Mouse (Mus musculus): ENCODE data around the gene Xpa.

The Xpa gene

GRCm38 (mm10) chr4:46144323-46144722, 51.8 kb downstream of the Xpa start:
- DNase-seq (ENCODE audit: low spot score) = no peak

DNA sequence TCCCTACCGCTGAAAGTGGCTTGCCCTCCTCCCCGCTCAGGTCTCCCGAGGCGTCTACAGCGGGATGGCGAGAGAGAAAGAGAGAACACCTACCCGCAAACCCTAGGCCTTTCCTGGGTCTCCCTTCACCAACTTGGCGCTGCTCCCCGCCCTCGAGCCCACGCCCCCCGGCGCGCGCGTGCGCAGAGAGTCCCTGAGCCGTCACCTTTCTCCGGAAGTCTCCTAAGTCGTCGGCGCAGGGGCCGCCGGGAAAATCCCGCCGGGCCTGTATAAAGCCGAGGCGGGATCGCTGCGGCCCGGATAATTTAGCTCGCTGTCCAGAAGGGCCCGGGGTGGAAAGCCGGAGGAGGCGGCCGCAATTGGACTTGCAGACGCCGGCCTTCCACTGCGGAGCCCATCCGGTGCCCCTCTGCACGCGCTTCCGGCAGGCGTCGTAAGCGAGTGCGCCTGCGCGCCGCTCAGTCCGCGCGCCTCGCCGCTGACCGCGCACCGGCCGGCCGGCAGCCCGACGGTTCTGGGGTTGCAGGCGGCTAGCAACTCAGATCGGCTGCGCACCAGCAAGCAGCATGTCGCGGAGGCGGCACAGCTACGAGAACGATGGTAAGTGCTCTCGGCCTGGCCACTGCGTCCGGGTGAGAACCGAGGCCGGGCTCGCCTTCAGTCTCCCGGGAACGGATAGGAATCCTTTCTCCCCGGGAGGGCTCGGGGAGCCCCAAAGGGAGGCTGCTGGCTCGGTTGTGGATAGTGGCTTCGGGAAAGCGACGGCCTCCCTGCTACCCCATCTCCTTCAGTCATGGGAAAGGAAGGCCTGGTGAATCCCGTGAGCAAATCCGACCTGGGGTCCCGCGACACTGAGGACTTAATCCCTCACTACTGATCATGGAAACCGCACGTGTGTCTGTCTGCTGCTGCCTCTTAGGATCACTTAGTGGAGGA, 57.6 kb downstream of the Xpa start, which contains the start of the genes Ncbp1 and Tstd2:
Gene Ncbp1, plus strand, starts transcription at position 327 of the 936 bp plus-strand sequence.
Gene Tstd2, minus strand, starts transcription at position 408 of the 936 bp plus-strand sequence.
- DNase-seq (ENCODE audit: low spot score) = peak; percentile 87

GRCm38 (mm10) chr4:46137629-46138286, 58.4 kb downstream of the Xpa start:
- no peak for DNase-seq (ENCODE audit: low spot score)

- no peak for DNase-seq (ENCODE audit: low spot score)
Measured at GRCm38 (mm10) chr4:46131791-46132190, 64.3 kb downstream of the Xpa start.

GRCm38 (mm10) chr4:46130221-46130620, 65.9 kb downstream of the Xpa start:
- no peak for DNase-seq (ENCODE audit: low spot score)

GRCm38 (mm10) chr4:46129311-46130004, 66.7 kb downstream of the Xpa start:
- no peak for DNase-seq (ENCODE audit: low spot score)

DNA sequence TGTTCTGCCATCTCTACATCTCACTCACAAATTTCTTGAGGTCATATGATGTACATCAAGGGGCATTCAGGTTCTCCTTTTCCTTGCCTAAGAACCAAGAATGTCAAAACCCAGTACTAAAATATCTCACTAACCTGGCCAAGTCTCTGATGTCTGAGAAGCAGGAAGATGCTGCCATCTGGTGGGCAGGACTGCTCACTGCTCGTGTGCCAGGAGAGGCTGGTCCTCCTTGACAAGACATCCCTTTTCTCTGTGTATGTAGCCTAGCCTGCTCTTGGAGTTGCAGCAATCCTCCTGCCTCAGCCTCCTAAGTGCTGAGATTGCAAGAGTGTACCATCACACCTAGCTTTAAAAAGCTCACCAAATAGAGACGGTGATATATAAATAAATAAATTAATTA, 69.6 kb downstream of the Xpa start:
- peak; percentile 73 for DNase-seq (ENCODE audit: low spot score)

GRCm38 (mm10) chr4:46123358-46123757, 72.8 kb downstream of the Xpa start:
- no peak for DNase-seq (ENCODE audit: low spot score)

DNA sequence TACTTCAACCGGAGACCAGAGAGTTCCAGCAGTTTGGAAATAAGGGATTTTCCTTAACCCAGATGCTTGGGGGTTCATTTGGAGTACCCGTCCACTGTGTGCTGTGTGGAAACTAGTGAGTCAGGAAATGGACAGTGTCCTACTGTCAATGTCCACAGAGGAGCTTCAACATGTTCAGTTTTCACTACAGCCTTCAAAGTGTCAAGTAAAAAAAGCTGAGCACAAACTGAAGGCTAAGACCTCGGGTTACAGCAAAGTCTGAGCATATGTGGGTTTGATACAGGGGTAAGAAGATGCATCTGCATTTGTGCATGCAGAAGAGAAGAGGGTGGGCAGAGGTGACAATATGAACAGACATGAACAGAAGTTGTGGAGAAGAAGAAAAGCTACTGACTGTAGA, 75.3 kb downstream of the Xpa start:
- DNase-seq (ENCODE audit: low spot score) = no peak

DNA sequence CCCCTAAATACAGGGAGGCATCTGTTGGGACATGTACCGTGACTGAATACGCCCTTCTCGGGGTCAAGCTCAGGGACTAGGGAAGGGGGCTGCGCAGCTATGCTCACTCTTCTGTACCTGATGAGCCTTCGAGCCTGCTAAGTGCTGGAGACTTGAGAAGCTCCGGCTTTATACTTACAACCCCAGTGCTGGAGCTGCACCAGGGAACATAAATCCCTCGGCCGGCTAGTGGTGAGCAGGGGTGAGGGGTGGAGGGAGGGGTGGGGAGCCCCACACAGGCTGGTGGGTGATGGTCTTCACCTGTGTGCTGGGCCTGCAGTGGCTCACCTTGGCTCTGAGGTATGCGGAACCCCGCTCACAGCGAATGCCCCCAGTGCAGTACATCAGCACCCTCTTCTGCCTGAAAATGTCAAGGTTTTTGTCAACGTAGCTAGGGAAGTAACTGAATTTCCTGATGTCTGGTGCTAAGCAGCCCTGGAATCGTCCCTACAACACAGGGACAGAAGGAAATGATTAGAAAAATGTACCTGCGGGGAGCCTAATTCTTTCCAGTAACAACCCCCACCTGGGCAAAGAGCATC, 76.5 kb downstream of the Xpa start:
- no peak for DNase-seq (ENCODE audit: low spot score)

GRCm38 (mm10) chr4:46117536-46117935, 78.6 kb downstream of the Xpa start:
- DNase-seq (ENCODE audit: low spot score) = no peak

DNA sequence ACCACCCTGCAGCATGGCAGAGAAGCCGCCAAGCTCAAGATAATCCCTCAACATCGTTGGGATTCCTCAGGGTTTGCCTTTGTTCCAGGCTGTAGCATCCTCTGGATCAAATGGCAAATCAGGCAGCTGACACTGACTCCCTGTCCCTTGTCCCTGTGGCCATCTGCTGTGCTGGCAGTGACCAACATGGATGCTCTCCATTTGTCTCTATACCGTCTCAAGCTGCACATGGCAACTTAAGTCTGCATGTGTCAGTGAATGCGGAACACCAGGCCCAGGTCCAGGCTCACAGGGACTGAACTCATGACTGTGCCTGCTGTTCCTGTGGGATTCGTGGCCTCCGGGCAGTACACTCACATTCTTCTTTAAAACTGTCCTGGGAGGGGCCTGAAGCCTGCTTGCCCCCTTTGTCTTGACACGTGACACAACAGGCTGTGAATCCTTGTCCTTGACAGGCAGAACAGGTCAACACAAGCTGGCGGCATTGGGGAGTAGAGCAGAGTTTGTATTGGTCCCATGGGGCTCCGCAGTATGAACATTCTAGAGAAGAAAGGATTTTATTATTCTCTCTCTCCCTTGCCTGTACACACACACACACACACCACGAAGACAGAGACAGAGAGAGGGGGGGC, 79.5 kb downstream of the Xpa start:
- DNase-seq (ENCODE audit: low spot score) = no peak

DNA sequence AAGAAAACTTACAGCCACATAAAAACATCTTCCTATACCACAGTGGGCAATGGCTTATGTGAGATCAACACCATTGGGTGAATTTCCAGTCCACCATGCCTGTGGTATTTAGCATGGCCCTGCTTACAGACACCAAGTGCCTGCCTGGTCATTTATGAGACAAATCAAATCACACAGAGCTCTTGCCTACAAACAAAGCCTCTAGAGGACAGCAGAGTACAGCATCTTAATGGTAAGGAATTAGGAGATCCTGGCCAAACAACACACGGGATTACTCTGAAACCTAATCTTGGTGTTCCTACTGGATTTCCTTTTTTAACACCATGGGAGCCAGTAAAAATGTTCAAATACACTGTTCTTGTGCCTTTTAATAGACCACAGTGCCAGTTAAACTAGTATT, 80.8 kb downstream of the Xpa start:
- DNase-seq (ENCODE audit: low spot score) = no peak

DNA sequence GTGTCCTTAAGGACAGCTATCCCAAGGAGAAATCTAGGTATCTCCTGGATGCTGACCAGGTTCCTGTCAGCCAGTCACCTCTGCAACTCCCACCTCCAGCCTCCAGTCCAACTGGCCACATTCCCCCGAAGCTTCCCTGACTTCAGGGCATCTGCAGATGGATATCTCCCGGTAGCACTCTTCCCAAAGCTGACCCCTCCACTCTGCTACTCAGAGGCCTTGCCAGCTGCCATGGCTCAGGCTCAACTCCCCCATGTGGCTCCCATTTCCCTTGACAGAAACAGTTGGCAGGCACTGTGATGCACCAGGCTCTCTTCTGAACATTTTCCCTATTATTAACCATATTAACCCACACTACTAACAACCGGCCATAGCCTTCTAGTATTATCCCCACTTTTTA, 84.8 kb downstream of the Xpa start:
- no peak for DNase-seq (ENCODE audit: low spot score)

DNA sequence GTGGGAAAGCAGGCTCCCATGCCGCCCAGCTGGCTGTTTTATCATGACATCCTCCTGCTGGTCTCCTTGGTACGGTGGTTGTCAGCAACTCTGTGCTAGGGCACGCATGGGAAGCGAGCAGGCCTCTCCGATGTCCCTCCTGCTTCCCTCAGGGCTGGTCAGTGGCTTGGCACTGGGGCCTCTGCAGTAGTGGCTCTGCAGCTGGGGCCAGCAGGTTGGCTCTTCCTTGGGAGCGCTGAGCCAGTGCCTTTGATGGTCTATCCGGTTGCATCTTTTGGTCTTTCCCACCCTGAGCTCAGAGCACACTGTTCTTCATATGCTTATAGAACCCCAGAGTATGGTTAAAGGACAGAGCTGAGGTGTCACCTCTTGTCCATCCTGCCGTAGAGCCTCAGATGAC, 86.0 kb downstream of the Xpa start:
- DNase-seq (ENCODE audit: low spot score) = no peak

Data from left cerebral cortex, adult 11 months (tissue).